Mouse (Mus musculus) G1E (cell line): Measurements from ENCODE around the gene Kdm2b. TPM values are rescaled to one million over a fixed set of nuclear protein-coding genes. Genes with fewer than 3 reads are reported as not detected.

Experiments used
- ATAC-seq: 2 replicates; pipeline ENCODE4 v1.8.0; 2016; ENCODE audit warnings: mild to moderate bottlenecking; ENCODE audit not compliant: insufficient number of reproducible peaks, poor library complexity, low FRiP score, severe bottlenecking; ENCODE audit errors: extremely low read depth
- DNase-seq: peaks from one replicate; pipeline ENCODE4 v3.0.0; 2012; ENCODE audit warnings: low spot score
- H3K27me3 ChIP-seq: 2 replicates; pipeline ENCODE4 v1.6.1; 2012; ENCODE audit warnings: mild to moderate bottlenecking, low read length, inconsistent platforms; ENCODE audit not compliant: insufficient read depth
- H3K36me3 ChIP-seq: replicated peaks from 2 replicates; pipeline ENCODE3; 2012; ENCODE audit warnings: mild to moderate bottlenecking, inconsistent platforms
- H3K4me1 ChIP-seq: 2 replicates; pipeline ENCODE4 v1.6.1; 2012; ENCODE audit warnings: low read depth, low read length, inconsistent platforms, mixed read lengths; ENCODE audit not compliant: insufficient read depth
- H3K4me3 ChIP-seq: 2 replicates; pipeline ENCODE4 v1.5.1; 2012; ENCODE audit warnings: low read depth, mild to moderate bottlenecking, inconsistent platforms, low read length, moderate library complexity, mixed read lengths
- H3K9me3 ChIP-seq: replicated peaks from 2 replicates; pipeline ENCODE4 v1.6.1; 2012; ENCODE audit warnings: inconsistent platforms
- CTCF ChIP-seq: IDR thresholded peaks from 2 replicates; pipeline ENCODE4 v1.5.1; 2012; ENCODE audit warnings: low read depth, low read length, inconsistent platforms, mixed read lengths
- GATA1 ChIP-seq: IDR thresholded peaks from 2 replicates; pipeline ENCODE4 v1.6.1; 2012; ENCODE audit warnings: borderline replicate concordance, low read length, inconsistent platforms, mixed read lengths
- GATA2 ChIP-seq: IDR thresholded peaks from 2 replicates; pipeline ENCODE4 v1.6.1; 2012; ENCODE audit warnings: low read depth, low read length, inconsistent platforms, borderline replicate concordance
- POLR2AphosphoS5 ChIP-seq: IDR thresholded peaks from 2 replicates; pipeline ENCODE4 v1.6.1; 2012; ENCODE audit warnings: low read depth, low read length, inconsistent platforms; ENCODE audit not compliant: insufficient replicate concordance
- TAL1 ChIP-seq: conservative IDR thresholded peaks from 2 replicates; pipeline ENCODE4 v1.6.1; 2012; ENCODE audit warnings: low read depth, low read length, inconsistent platforms, mixed read lengths
- polyA plus RNA-seq: library from polyadenylated mRNA; stranded (reverse); fragments of >175 nt; gene quantifications from 2 replicates; pipeline ENCODE4 v1.2.3, GENCODE M21; 2012
- total RNA-seq, 2 experiments: library from RNA; stranded (forward) in 1 of 2; stranded (reverse) in 1 of 2; fragments of 200-1000 nt in 1 of 2; fragments of >200 nt in 1 of 2; fragmentation: Nextera tagmentation in 1 of 2; gene quantifications; 2 replicates each; pipeline ENCODE4 v1.2.3; 2014 to 2017

Kdm2b gene
- 33.5 and 38.4 TPM in 2 replicates for total RNA-seq (2014; fragmentation: Nextera tagmentation)
- 14.3 and 17.5 TPM in 2 replicates for total RNA-seq (2017)
- 27.0 and 29.0 TPM in 2 replicates for polyA plus RNA-seq

DNA sequence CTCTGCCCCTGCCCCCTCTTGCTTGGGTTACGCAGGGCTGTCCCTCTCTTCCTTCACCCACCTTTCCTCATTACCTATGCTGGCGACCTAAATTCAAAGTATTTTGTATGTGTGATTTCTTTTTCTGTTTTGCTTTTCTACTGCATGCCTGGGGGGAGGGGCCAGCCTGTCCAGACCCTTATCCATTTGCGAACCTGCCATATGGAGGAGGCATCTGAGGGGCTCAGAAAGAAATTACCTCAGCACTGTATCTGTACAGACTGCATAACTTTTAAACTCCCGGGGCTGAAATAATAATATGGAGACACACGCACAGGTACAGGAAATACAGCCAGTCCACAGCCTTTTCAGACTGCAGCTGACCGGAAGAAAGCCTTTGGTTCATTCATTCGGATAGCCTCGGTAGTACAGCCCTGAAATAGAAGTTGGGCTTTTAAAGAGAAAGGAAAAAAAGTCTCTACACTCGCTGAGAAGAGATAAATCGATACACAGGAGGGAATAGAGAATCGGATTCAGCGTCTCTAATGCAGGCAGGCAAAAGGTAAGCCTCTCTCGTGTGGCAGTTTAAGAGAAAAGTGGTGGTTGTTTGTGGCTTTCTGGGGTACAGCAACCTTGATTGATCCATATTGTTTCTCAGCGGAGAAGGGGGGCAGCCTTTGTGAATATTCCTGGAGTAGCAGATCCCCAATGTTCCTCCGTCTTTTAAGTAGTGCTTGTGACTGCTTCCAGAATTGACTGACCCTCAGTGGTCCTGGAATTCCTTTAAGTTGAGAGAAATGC, at the start of gene Kdm2b:
Gene Kdm2b (minus strand): TSS at position 273 of the 780 bp plus-strand sequence.
- H3K27me3 ChIP-seq: peaks cover 3% of the 10 kb centered on the region; the same call in 1 of the 2 replicates
- no peaks in the 10 kb centered on the region for H3K9me3 ChIP-seq
- peaks cover 42% of the 10 kb centered on the region for H3K4me1 ChIP-seq
- TF ChIP-seq TAL1: no peak
- TF ChIP-seq GATA2: no peak
- TF ChIP-seq CTCF: no peak
- no peak for TF ChIP-seq GATA1
- TF ChIP-seq POLR2AphosphoS5: no peak
- peaks cover 13% of the 10 kb centered on the region for H3K36me3 ChIP-seq
- H3K4me3 ChIP-seq: peak within 1 kb of the TSS; percentile 76
- DNase-seq (no peak), ATAC-seq (no peak)

GRCm38 (mm10) chr5:123039120-123039752, 49.6 kb upstream of the Kdm2b start:
- TF ChIP-seq CTCF (no peak), TAL1 (no peak), GATA2 (no peak), GATA1 (no peak), POLR2AphosphoS5 (no peak)
- H3K36me3 ChIP-seq: no peaks in the 10 kb centered on the region
- ATAC-seq: peak; percentile 8; the same call in 1 of the 2 replicates
- H3K9me3 ChIP-seq: no peaks in the 10 kb centered on the region
- DNase-seq: peak; percentile 67
- peaks cover 27% of the 10 kb centered on the region for H3K4me1 ChIP-seq
- H3K4me3 ChIP-seq: peak overlapping the region; percentile 61; the same call in 1 of the 2 replicates
- H3K27me3 ChIP-seq: peaks cover 13% of the 10 kb centered on the region

DNA sequence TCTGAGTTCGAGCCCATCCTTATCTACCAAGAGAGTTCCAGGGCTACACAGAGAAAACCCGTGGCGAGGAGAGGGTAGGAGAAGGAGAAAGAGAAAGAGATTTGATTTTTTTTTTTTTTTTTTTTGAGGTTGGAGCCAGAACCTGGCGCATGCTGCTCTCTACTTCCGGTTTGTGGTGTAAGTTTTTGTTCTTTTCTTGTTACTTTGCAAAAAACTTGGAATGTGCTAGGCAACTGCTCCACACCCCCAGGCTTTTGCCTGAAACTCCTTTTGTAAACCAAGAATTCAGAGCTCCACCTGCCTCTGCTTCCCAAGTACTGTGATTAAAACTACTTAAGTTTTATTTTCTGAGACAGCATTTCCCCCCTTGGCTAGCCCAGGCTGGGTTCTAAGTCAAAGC, 48.5 kb upstream of the Kdm2b start:
- ATAC-seq (no peak), DNase-seq (no peak)
- H3K4me1 ChIP-seq: peaks cover 29% of the 10 kb centered on the region
- H3K27me3 ChIP-seq: peaks cover 13% of the 10 kb centered on the region
- no peaks in the 10 kb centered on the region for H3K36me3 ChIP-seq
- TF ChIP-seq GATA1 (no peak), GATA2 (no peak), TAL1 (no peak), CTCF (no peak), POLR2AphosphoS5 (no peak)
- H3K4me3 ChIP-seq: no peak overlapping the region
- no peaks in the 10 kb centered on the region for H3K9me3 ChIP-seq

DNA sequence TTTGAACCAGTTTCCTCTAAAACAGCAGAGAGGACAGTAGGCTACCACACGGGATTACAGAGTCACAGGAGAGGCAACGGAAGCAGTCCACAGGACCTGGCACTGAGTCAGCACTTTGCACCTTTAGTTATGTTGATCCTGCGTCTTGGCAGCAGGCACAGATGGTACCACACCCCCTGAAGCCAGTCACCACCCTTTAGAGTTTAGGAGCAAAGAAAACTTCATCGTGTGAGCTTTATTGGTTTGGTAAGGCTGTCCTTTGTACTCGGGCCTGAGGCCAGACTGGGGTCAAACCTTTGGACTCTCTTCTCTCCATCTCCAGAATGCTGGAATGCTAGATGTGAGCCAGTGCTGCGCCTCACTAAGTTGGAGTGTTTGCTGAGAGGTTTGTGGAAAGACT, 45.9 kb upstream of the Kdm2b start:
- H3K27me3 ChIP-seq: peaks cover 5% of the 10 kb centered on the region
- H3K9me3 ChIP-seq: no peaks in the 10 kb centered on the region
- DNase-seq (no peak), ATAC-seq (no peak)
- H3K36me3 ChIP-seq: peaks cover 14% of the 10 kb centered on the region
- no peak overlapping the region for H3K4me3 ChIP-seq
- peaks cover 22% of the 10 kb centered on the region for H3K4me1 ChIP-seq
- no peak for TF ChIP-seq CTCF

DNA sequence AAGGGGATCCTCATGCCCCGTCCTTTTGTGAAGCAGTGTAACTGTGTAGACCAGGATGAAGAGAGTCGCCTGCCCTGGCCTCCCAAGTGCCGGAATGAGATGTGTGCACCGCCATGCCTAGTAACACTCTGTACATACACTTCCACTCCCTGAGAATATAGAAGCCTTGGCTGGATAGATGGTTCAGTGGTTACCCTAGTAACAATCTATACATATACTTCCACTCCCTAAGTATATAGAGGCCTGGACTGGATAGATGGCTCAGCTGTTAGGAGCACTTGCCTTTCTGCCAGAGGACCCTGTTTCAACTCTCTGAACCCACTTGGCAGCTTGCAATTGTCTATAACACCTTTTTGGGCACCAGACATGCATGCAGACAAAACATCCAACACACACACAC, 45.5 kb upstream of the Kdm2b start:
- H3K4me3 ChIP-seq: no peak overlapping the region
- H3K9me3 ChIP-seq: no peaks in the 10 kb centered on the region
- H3K4me1 ChIP-seq: peaks cover 20% of the 10 kb centered on the region
- H3K27me3 ChIP-seq: peaks cover 4% of the 10 kb centered on the region
- no peak for ATAC-seq
- TF ChIP-seq POLR2AphosphoS5: no peak
- no peak for TF ChIP-seq TAL1
- TF ChIP-seq GATA1: no peak
- no peak for DNase-seq
- peaks cover 18% of the 10 kb centered on the region for H3K36me3 ChIP-seq

DNA sequence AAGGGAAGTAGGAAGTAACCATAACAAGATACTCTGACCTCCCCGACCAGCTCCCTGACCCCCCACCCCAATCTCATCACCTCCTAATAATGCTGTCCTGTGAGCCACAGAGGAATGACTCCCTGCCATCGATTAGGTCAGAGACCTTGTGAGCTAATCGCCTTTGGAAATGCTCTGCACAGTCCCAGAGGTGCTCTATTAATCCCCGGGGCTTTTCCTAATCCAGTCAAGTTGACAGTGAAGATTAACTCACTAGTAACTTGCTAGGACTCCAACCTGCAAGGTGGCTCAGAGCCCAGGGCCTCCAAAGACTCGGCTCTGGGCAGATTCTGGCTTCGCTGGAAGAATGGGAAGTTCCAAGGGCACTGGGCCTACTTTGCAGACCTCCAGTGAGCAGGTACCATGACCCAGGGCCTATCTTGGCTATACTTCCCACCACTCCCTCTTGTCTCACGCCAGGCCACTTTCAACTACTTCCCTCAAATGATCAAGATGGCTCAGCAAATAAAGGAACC, 44.1 kb upstream of the Kdm2b start:
- DNase-seq: no peak
- Histone ChIP-seq H3K4me3 (no peak overlapping the region), H3K9me3 (no peaks in the 10 kb centered on the region), H3K27me3 (peaks cover 4% of the 10 kb centered on the region), H3K36me3 (peaks cover 31% of the 10 kb centered on the region), H3K4me1 (peaks cover 10% of the 10 kb centered on the region)
- no peak for ATAC-seq
- TF ChIP-seq POLR2AphosphoS5: no peak
- TF ChIP-seq GATA1: no peak
- no peak for TF ChIP-seq CTCF
- TF ChIP-seq TAL1: no peak
- no peak for TF ChIP-seq GATA2
